Mouse (Mus musculus) midbrain, embryonic 13.5 days (tissue): ENCODE measurements around the gene Ipo4. TPM values are rescaled to one million over a fixed set of nuclear protein-coding genes. Genes with fewer than 3 reads are reported as not detected.

Source experiments
- ATAC-seq: fragments of 200-750 bp; cut with Nextera tagmentation; 2 replicates; pipeline ENCODE4 v1.8.0; 2017; ENCODE audit warnings: mild to moderate bottlenecking, moderate TSS enrichment, moderate library complexity
- H3K27ac ChIP-seq: fragments of 300-500 bp; sonication (generic); 2 replicates; pipeline ENCODE4 v1.5.1; 2015; ENCODE audit warnings: inconsistent platforms, mild to moderate bottlenecking, moderate library complexity
- H3K27me3 ChIP-seq: fragments of 300-500 bp; sonication (generic); 2 replicates; pipeline ENCODE4 v1.6.1; 2015; ENCODE audit warnings: mild to moderate bottlenecking, inconsistent platforms
- H3K36me3 ChIP-seq: fragments of 300-500 bp; sonication (generic); 2 replicates; pipeline ENCODE4 v1.6.1; 2015; ENCODE audit warnings: mild to moderate bottlenecking, inconsistent platforms
- H3K4me1 ChIP-seq: fragments of 300-500 bp; sonication (generic); replicated peaks from 2 replicates; pipeline ENCODE4 v1.6.1; 2015; ENCODE audit warnings: inconsistent platforms
- H3K4me2 ChIP-seq: fragments of 300-500 bp; sonication (generic); replicated peaks from 2 replicates; pipeline ENCODE4 v1.6.1; 2015; ENCODE audit warnings: moderate library complexity, mild to moderate bottlenecking, inconsistent platforms
- H3K4me3 ChIP-seq: fragments of 300-500 bp; sonication (generic); replicated peaks from 2 replicates; pipeline ENCODE4 v1.5.1; 2015; ENCODE audit warnings: mild to moderate bottlenecking, inconsistent platforms
- H3K9ac ChIP-seq: fragments of 300-500 bp; sonication (generic); replicated peaks from 2 replicates; pipeline ENCODE4 v1.6.1; 2015; ENCODE audit warnings: mild to moderate bottlenecking, inconsistent platforms
- H3K9me3 ChIP-seq: fragments of 300-500 bp; sonication (generic); 2 replicates; pipeline ENCODE4 v1.6.1; 2016; ENCODE audit warnings: mild to moderate bottlenecking, inconsistent platforms
- WGBS: fragments of 180-500 bp; shearing (Covaris S2); methylation state at CpG from one replicate; pipeline ENCODE4 v1.1.7; 2015; 5-methylcytosine and 5-hydroxymethylcytosine counted together
- polyA plus RNA-seq: library from polyadenylated mRNA; unstranded; fragments of >200 nt; fragmentation: Nextera tagmentation; extraction: Ambion mirVana; gene quantifications from 2 replicates; pipeline ENCODE4 v1.2.1, GENCODE M21; 2015

The Ipo4 gene
- polyA plus RNA-seq, 1 experiment from 2014 or later: 75.1 TPM

DNA sequence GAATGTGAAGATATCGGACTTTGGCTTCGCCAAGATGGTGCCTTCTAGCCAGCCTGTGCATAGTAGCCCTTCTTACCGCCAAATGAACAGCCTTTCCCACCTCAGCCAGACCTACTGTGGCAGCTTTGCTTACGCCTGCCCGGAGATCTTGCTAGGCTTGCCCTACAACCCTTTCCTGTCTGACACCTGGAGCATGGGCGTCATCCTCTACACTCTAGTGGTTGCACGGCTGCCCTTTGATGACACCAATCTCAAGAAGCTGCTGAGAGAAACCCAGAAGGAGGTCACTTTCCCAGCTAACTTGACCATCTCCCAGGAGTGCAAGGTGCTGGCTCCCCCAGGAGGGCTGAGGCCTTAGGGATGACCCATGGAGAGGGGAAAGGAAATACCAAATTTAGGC lies 15.8 kb upstream of the Ipo4 start:
- Histone ChIP-seq H3K4me3 (no peak overlapping the region), H3K9me3 (no peaks in the 10 kb centered on the region), H3K27me3 (no peaks in the 10 kb centered on the region), H3K4me1 (no peaks in the 10 kb centered on the region), H3K4me2 (no peak overlapping the region), H3K27ac (no peak overlapping the region), H3K9ac (no peak overlapping the region), H3K36me3 (peaks cover 1% of the 10 kb centered on the region; the same call in 1 of the 2 replicates)
- no peak for ATAC-seq
- WGBS: 95% methylated on average over 7 of the region's 7 CpGs

DNA sequence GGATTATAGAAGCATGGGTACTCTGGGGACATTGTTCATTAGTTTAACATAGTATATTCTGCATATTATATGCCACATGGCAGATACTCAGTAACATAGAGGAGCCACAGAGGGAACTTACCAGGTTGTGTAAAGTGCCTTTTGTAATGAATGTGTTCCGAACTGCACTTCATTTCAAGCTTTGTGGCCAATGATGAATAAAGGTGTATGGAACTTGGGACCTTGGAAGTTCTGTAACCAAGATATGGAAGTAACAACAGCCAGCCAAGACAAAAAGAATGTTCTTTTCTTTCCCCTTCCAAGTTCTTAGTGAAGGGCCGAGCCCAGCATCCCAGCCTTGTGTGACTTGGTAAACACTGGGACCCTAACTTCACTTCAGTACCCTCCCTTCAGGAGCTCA lies 14.1 kb upstream of the Ipo4 start, which contains the start of gene Tssk4:
Gene Tssk4 (plus strand): TSS at position 301 of the 400 bp plus-strand sequence.
- H3K9ac ChIP-seq: no peak within 1 kb of the TSS

DNA sequence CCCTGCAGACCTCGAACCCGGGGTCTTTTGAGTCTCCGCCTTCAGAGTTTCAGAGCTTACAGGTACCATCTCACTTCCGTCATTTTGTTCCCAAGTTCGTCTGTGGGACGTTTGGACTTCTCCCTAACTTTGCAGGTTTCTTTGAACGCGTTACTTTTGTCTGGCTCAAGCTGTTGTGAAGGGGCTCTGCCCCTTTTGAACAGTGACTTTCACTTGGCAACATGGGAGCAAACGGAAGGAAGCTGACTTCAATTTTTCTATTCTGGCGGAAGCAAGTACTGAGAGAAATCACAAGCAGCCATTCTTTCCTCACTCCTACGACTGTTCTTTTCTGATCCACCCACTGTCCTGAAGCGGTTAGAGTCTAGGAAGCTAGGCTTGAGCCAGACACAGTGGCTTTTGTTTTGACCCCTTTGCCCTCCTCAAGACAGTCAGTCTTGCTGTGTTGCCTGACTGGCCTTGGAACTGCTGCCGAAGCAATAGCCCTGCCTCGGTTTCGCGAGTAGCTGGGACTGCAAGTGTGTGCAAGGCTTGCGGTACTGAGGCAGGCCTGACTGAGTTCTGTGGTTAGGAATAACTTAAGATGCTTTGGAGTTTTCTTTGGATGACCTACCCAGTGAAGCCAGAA lies 8.6 kb upstream of the Ipo4 start:
- no peak for ATAC-seq
- H3K4me2 ChIP-seq: peak overlapping the region; percentile 90
- peak overlapping the region; percentile 95 for H3K9ac ChIP-seq
- H3K27me3 ChIP-seq: no peaks in the 10 kb centered on the region
- H3K27ac ChIP-seq: no peak overlapping the region
- WGBS: 37% methylated on average over 17 of the region's 17 CpGs
- no peaks in the 10 kb centered on the region for H3K9me3 ChIP-seq
- H3K4me3 ChIP-seq: peak overlapping the region; percentile 96
- H3K36me3 ChIP-seq: peaks cover 24% of the 10 kb centered on the region
- peaks cover 26% of the 10 kb centered on the region for H3K4me1 ChIP-seq

More for the DNA sequence above, 14.1 kb upstream of the Ipo4 start, which contains the start of gene Tssk4:
- 95% methylated on average over 2 of the region's 2 CpGs for WGBS
- Histone ChIP-seq H3K27ac (no peak within 1 kb of the TSS), H3K4me3 (no peak within 1 kb of the TSS), H3K9me3 (no peaks in the 10 kb centered on the region), H3K36me3 (peaks cover 6% of the 10 kb centered on the region; the same call in 1 of the 2 replicates), H3K4me1 (peaks cover 5% of the 10 kb centered on the region), H3K4me2 (no peak within 1 kb of the TSS), H3K27me3 (no peaks in the 10 kb centered on the region)
- ATAC-seq: no peak

DNA sequence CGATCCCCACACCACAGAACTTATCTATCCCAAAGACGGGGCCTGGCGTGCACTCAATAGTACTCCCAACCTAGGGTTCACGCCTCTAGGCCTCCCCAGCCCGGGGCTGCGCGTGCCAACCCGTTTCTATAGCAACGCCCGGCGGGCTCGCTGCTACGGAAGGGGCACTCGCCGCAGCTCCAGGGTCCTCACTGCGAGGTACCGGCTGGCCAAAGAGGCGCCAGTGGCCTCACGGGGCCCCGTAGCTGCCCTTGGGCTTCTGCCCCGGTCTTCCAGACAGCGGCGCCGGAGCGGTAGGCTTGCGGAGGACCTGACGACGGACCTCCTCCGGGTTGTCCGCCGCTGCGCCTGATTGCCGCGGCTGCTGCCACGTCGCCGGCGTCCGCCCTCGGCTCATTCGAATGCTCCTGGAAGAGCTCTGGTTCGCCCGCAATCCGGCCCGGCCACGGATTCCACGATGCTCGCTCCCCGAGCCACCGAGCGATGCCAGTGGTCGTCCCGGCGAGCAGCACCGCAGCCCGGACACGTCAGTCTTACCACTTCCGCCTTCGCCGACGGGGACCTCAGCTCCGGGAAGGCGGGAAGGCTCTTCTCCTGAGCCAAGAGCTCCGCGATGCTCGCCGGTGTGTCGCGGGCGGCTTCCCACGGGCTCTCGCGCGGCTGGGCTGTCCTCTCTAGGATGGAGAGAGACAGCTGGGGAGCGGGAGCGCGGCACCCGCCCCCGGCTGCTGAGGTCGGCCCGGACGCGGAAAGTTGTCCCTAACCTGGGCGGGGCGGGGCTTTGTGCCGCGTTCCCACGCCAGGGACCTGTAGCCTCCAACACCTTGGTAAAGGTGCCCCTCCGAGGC lies 7.5 kb upstream of the Ipo4 start, which contains the start of gene Tm9sf1:
Gene Tm9sf1 (minus strand): TSS at position 747 of the 848 bp plus-strand sequence.
- Histone ChIP-seq H3K9me3 (no peaks in the 10 kb centered on the region), H3K4me1 (peaks cover 26% of the 10 kb centered on the region), H3K27me3 (no peaks in the 10 kb centered on the region), H3K9ac (peak within 1 kb of the TSS; percentile 95), H3K27ac (peak within 1 kb of the TSS; percentile 97), H3K4me3 (peak within 1 kb of the TSS; percentile 96), H3K36me3 (peaks cover 34% of the 10 kb centered on the region), H3K4me2 (peak within 1 kb of the TSS; percentile 90)
- WGBS: under 1% methylated on average over 87 of the region's 89 CpGs
- peak; percentile 93 for ATAC-seq

DNA sequence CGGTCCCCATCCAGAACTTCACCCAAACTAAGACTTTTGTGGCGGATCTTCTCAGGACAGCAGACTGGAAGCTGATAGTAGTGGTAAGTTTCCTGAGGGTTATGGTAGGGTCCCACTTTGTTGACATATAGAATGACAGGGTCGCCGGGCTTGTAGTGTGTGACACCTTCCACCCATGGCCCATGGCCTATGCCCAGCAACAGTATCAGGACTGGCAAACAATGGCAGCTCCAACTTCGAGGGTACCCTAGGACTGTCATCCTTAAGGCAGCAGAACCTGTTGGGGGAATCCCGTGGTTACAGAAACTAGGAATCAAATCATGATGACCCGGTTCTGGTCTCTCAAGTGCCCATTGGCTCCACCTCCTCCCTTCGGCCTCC lies 6.9 kb upstream of the Ipo4 start:
- Histone ChIP-seq H3K9ac (peak overlapping the region; percentile 95), H3K4me2 (peak overlapping the region; percentile 90), H3K27me3 (no peaks in the 10 kb centered on the region), H3K27ac (peak overlapping the region; percentile 97), H3K9me3 (no peaks in the 10 kb centered on the region), H3K4me1 (peaks cover 26% of the 10 kb centered on the region), H3K36me3 (peaks cover 40% of the 10 kb centered on the region), H3K4me3 (peak overlapping the region; percentile 96)
- peak; percentile 69 for ATAC-seq
- 27% methylated on average over 8 of the region's 8 CpGs for WGBS

DNA sequence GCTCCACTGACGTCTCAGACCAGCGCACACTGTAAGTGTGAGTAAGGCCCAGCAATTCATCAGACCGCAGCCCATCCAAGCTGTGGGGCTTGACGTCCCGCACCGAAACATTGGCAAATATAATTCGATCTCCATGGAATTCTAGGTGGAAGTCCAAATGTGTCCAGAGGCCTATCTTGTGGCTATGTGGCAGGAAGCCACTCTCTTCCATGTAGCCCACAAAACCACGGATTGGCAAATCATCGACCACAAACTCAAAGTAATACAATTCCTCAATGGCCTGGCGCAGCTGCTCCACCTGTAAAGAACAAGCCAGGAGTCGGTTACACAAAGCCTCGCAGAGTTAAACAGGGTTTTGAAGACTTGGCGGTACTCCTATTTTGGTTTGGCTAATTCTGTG lies 5.5 kb upstream of the Ipo4 start:
- peaks cover 48% of the 10 kb centered on the region for H3K36me3 ChIP-seq
- ATAC-seq: no peak
- no peak overlapping the region for H3K9ac ChIP-seq
- H3K4me3 ChIP-seq: no peak overlapping the region
- H3K27me3 ChIP-seq: no peaks in the 10 kb centered on the region
- H3K4me2 ChIP-seq: no peak overlapping the region
- WGBS: 97% methylated on average over 13 of the region's 13 CpGs
- H3K9me3 ChIP-seq: no peaks in the 10 kb centered on the region
- H3K4me1 ChIP-seq: peaks cover 28% of the 10 kb centered on the region
- no peak overlapping the region for H3K27ac ChIP-seq

DNA sequence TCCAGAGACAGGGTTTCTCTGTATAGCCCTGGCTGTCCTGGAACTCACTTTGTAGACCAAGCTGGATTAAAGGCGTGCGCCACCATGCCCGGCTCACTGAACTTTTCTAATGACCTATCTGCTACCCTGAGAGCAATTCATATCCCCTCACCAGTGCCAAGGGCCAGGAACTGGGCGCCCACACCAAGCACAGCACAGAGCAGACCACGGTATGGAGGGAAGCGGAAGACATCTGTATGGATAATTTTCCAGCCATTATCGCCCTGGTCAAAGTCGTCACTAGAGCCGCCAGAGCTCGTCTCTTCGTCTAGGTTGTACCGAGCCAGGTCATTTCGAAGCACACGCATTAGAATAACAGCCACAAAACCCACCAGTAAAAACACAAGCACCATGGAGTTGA lies 5.1 kb upstream of the Ipo4 start:
- Histone ChIP-seq H3K4me2 (no peak overlapping the region), H3K9me3 (no peaks in the 10 kb centered on the region), H3K4me1 (peaks cover 32% of the 10 kb centered on the region), H3K36me3 (peaks cover 48% of the 10 kb centered on the region), H3K27ac (no peak overlapping the region), H3K9ac (no peak overlapping the region), H3K4me3 (no peak overlapping the region), H3K27me3 (no peaks in the 10 kb centered on the region)
- WGBS: 95% methylated on average over 14 of the region's 14 CpGs
- ATAC-seq: no peak

DNA sequence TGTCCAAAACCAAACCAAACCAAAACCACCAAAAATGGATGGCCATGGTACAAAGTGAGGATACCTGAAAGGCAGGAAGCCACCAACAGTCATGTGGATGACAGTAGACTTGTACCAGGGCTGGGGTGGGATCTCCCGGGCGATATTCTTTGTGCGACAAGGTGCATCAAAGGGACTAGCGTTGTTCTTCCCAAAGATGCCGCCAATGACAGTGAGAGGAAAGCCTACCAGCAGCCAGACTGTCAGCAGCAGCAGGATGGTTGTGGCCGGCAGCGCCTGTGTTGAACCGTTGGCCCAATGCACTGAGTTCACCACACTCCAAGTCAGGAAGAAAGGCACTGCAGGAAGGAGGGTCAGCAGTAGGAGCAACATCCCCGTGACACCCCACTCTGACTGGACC lies 2.0 kb upstream of the Ipo4 start, which contains the start of gene Gm49378:
Gene Gm49378 (minus strand): TSS at position 101 of the 400 bp plus-strand sequence.
- ATAC-seq: no peak
- WGBS: 98% methylated on average over 9 of the region's 9 CpGs
- no peak within 1 kb of the TSS for H3K4me3 ChIP-seq
- no peak within 1 kb of the TSS for H3K27ac ChIP-seq
- no peaks in the 10 kb centered on the region for H3K27me3 ChIP-seq
- peaks cover 61% of the 10 kb centered on the region for H3K36me3 ChIP-seq
- H3K4me2 ChIP-seq: no peak within 1 kb of the TSS
- H3K9ac ChIP-seq: no peak within 1 kb of the TSS
- no peaks in the 10 kb centered on the region for H3K9me3 ChIP-seq
- H3K4me1 ChIP-seq: peaks cover 30% of the 10 kb centered on the region

DNA sequence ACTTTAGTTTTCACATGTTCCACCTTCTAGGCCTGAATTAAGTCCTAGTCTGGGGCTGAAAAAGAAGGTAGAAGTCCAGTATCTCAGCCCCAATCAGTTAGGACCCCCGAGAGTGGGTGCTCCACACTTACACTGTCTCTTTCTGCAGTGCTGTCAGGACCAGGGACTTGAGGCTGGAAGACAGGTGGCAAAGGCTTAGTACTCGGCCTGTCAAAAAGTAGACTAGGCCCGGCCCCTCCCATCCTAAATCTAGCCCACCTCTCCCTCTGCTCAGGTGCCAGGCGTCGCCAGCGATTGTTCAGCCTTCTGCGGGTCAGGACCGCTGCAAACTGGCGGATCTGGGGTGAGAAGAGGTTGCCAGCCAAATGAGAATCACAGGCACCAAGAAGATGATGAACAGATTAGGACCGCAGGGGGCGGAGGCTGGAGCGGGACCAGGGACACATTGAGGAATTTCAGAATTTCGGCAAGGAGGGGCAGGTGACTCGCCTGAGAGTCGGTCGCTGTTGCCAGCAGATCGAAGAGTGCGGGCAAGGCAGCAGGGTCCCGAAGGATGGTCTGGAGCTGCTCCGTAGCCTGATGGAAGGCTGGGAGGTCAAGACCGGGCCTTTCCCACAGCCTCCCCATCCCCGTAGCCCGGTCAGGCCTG lies 759 bp downstream of the Ipo4 start:
- Histone ChIP-seq H3K27me3 (no peaks in the 10 kb centered on the region), H3K9ac (peak overlapping the region; percentile 80), H3K4me1 (peaks cover 20% of the 10 kb centered on the region), H3K4me2 (peak overlapping the region; percentile 95), H3K9me3 (no peaks in the 10 kb centered on the region), H3K36me3 (peaks cover 76% of the 10 kb centered on the region), H3K27ac (peak overlapping the region; percentile 78), H3K4me3 (peak overlapping the region; percentile 70)
- 4% methylated on average over 23 of the region's 23 CpGs for WGBS
- ATAC-seq: peak; percentile 90

DNA sequence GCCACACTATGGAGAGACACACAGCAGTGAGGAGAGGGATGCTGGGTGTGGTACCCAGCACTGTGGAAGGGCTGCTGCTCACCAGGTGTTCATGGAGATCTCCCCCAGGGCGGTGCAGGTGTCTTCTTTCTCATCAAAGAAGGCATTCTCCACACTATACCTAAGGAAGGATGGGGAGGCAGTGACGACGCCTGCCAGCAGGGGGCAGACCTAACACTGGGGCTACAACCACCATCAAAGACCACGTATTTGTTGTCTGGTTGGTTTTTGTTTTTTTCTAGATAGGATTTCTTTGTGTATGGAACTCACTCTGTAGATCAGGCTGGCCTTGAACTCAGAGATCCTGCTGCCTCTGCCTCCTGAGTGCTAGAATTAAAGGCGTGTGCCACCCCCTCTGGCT lies 6.4 kb downstream of the Ipo4 start:
- no peak overlapping the region for H3K4me3 ChIP-seq
- H3K27me3 ChIP-seq: no peaks in the 10 kb centered on the region
- H3K4me1 ChIP-seq: peaks cover 5% of the 10 kb centered on the region
- no peak overlapping the region for H3K27ac ChIP-seq
- no peak overlapping the region for H3K4me2 ChIP-seq
- no peak overlapping the region for H3K9ac ChIP-seq
- H3K36me3 ChIP-seq: peaks cover 99% of the 10 kb centered on the region
- no peak for ATAC-seq
- 49% methylated on average over 5 of the region's 5 CpGs for WGBS
- no peaks in the 10 kb centered on the region for H3K9me3 ChIP-seq

DNA sequence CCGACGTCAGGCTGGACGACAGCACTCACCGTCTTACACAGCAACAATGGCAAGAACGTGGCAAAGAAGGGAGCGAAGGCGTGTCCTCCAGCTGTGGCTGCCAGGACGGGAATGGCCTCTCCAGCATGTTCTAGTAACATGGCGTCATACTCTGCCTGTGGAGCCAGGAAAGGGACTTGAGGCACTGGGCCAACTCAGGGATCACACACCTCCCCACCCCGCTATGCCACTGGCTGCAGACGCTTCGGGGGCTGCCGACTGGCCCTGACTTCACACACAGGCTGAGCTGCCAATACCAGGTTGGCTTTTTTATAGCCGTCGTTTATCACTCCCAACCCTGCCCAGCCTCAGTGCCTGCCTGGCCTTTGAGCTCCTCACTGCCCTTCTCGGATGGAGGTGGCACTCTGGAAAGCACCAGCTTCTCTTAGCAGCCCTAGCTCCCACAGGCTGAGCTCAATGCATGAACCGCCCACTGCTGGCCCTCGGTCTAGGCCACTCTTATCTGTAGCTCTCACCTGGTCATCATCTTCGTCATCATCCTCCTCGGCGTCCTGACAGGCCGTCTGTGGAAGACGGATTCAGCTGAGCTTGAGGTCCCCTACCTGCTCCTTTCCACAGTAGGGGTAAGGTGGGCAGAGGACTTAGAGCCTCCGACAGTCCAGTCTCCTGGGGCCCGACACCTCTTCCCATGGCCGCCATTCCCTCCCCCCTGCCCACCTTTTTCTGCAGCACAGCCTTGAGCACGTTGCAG lies 7.5 kb downstream of the Ipo4 start:
- H3K4me2 ChIP-seq: no peak overlapping the region
- H3K4me3 ChIP-seq: no peak overlapping the region
- H3K27ac ChIP-seq: no peak overlapping the region
- no peak overlapping the region for H3K9ac ChIP-seq
- 94% methylated on average over 27 of the region's 27 CpGs for WGBS
- H3K4me1 ChIP-seq: no peaks in the 10 kb centered on the region
- peaks cover 100% of the 10 kb centered on the region for H3K36me3 ChIP-seq
- no peaks in the 10 kb centered on the region for H3K9me3 ChIP-seq
- no peak for ATAC-seq
- H3K27me3 ChIP-seq: no peaks in the 10 kb centered on the region
